Mouse (Mus musculus) central nervous system, embryonic 14 days (tissue): ENCODE data around the gene Chpf. TPM values are rescaled to one million over a fixed set of nuclear protein-coding genes. Genes with fewer than 3 reads are reported as not detected.

Experiments
- polyA plus RNA-seq: library from polyadenylated mRNA; depleted of rRNA; stranded (reverse); fragments of >200 nt; gene quantifications from 2 replicates; pipeline ENCODE4 v1.2.3, GENCODE M21; 2012; rRNA removed

Chpf gene
- polyA plus RNA-seq: 52.0 and 66.5 TPM in 2 replicates

GRCm38 (mm10) chr1:75478916-75479634 is at the start of gene Chpf, which contains the start of gene Tmem198:
Chpf (minus strand) TSS chr1:75479307.
Tmem198 (plus strand) TSS chr1:75479532.

DNA sequence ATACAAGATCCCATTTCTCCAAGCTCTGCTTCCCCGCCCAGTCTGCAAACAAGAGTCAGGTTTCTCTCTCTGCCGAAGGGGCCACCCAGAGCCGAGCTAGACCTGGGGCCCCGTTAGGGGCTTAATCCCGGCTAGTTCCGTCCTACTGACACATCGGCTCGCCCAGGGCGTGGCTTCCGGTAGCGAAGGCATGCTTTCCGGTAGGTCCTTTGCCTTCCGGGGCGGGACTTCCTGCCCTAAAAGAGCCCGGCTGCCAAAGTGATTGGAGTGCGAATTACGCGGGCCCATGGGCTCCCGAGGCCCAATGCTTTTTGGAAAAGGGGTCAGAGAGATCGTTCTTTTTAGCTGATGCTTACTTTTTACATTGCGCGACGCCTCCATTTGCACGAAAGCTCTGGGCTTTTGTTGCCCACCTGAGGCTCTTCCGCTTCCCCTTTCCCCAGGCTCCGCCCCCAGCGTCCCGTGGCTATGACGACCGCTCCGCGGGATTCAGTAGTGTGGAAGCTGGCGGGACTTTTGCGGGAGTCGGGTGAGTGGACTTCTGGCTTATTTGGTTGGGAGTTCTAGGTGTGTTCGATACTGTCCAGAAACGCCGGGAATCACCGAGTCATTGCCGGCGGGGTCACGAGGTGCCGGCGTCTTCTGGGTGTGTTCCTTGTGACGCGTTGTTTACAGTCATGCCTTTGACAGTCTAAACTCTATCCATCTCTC is 42.4 kb upstream of the Chpf start, which contains the start of gene Stk11ip:
Stk11ip (plus strand) TSS at position 209 of the 711 bp plus-strand sequence.

DNA sequence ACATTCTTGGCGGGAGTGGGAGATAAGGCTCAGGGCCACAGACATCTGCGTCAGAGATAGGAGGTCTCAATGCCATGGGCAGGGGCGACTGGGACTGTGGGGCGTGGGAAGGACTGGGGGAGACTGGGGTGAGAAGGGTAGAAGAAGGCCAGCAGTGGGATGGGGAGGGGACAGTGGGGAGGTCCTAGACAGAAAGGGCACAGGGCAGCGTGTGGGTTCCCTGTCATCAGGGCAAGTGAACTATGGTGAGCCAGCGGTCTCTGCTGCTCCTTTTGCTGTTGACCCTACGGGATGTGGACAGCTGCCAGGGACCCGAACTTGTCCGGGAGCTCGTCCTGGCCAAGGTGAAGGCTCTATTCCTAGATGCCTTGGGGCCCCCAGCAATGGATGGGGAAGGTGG is 27.9 kb upstream of the Chpf start, which contains the start of gene Inha:
Inha (plus strand) TSS at position 72 of the 400 bp plus-strand sequence.

DNA sequence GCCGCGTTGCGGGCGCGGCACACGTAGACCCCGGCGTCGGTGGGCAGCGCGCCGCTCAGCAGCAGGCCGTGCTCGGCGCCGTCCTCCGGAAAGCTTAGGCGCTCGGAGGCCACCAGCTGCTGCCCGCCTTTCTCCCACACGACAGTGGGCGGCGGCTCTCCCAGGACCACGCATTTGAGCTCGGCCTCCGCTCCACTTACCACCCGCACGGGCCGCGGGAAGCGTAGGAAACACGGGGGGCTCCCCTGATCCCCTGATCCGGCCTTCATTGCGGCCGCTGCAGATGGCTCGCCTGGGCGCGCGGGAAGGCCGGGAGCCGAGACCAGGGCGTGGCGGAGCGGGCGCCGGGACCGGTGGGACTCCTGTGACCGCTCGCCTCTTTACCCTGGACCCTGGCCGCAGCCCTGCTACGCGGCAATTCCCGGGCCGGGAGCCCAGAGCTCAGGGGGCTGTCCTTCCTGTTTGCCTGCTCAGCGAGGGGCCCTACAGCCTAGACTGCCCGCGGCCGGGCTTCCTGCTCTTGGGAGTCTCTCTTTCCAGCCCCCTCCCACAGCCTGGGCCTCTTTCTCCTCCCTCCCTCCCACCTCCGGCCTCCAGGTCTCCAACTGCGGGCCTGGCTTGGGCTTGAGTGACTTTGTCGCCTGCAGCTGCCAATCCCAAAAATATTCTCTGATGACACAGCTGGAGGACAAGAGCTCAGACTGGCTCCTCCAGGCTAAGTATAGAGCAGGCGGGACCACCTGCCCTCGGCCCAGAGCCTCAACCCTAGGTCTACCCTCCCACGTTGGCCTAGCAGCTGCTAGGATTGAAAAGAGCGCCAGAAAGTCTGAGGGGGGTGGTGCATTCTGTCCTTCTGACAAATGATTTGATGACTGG is 27.1 kb upstream of the Chpf start, which contains the start of gene Obsl1:
Obsl1 (minus strand) TSS at position 497 of the 876 bp plus-strand sequence.

DNA sequence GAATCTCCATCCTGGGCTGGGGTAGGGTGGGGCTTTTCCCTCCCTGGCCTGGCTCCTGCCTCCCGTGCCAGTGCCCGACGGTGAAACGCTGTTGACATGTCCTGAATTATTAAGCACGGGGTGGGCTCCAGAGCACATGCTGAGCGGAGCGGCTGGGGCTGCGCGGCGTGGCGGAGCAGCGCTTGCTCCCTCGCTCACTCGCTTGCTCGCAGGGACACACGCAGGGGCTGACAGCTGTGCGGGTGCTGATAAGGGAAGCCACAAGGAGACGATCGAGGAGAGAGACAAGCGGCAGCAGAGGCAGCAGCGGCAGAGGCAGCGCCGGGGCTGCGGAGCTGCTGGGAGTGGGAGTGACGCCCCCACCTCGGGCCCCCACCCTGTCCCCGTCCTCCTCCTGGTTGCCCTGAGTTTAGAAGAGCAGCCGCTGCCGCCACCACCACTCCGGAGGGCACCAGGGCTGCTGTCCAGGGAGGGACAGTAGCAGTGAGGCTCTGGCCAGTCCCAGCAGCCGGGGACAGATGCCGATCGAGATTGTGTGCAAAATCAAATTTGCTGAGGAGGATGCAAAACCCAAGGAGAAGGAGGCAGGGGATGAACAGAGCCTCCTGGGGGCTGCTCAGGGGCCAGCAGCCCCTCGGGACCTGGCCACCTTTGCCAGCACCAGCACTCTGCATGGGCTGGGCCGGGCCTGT is 28.6 kb downstream of the Chpf start, which contains the start of gene Asic4:
Asic4 (plus strand) TSS at position 123 of the 692 bp plus-strand sequence.

DNA sequence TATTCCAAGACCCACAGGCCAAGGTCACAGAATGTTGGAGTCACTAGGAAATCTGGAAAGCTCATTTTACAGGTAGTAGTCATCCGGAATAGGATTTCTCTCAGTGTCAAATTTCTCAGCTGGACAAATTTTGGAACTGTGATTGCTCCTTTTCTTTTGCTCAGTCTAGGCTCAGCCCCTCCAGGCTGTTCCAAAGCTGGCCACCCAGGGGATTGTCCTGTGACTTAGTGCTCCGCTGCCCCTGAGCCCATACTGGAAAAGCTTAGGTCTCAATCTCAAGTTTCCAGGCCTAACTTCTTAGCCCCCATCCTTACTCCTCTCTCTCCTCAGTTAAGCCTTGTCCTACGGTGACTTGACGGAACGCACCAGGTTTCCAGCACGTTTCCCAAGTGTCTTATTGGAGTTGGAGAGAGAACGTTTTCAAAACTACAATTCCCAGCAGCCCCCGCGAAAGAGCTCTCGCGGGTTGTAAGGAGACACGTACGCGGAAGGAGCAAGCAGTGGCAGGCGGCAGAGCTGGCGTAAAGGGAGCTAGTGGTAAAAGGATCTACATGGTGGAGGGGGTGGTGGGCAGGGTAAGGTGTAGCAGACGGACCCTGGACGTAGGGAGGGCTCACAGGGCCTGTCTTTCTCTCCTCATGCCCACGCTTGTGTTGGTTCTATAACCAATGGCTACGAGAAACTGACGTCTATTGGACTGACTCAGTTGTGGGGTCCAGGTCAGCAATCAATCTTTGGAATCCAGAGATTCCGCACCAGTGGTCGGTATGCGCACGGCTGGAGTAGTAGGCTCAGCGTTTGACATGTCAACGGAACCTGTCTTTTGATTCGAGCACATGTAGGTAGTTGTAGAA is 43.4 kb downstream of the Chpf start, which contains the start of gene Gmppa:
Gmppa (plus strand) TSS at position 456 of the 854 bp plus-strand sequence.

Other genes with a start within 250 kb of the Chpf start
- gene A630095N17Rik, start 247.2 kb downstream of the Chpf start, polyA plus RNA-seq: not detected in 2 replicates
- gene Dnajb2, start 242.9 kb downstream of the Chpf start, polyA plus RNA-seq: 49.5 and 53.3 TPM in 2 replicates
- gene Ptprn, start 214.8 kb downstream of the Chpf start, polyA plus RNA-seq: 36.6 and 47.6 TPM in 2 replicates
- 58.6 and 67.6 TPM in 2 replicates for gene Resp18, start 200.9 kb downstream of the Chpf start, polyA plus RNA-seq
- gene Dnpep, start 161.3 kb downstream of the Chpf start, polyA plus RNA-seq: 146 and 166 TPM in 2 replicates
- gene Des, start 119.0 kb downstream of the Chpf start, polyA plus RNA-seq: 0.93 and 10.1 TPM in 2 replicates
- 41.4 and 54.7 TPM in 2 replicates for gene Speg, start 104.0 kb downstream of the Chpf start, polyA plus RNA-seq
- 101 and 108 TPM in 2 replicates for gene Gmppa, start 43.4 kb downstream of the Chpf start, polyA plus RNA-seq
- 22.4 and 30.0 TPM in 2 replicates for gene Asic4, start 28.9 kb downstream of the Chpf start, polyA plus RNA-seq
- 34.7 and 39.6 TPM in 2 replicates for gene Tmem198, start 225 bp upstream of the Chpf start, polyA plus RNA-seq
- 53.1 and 100 TPM in 2 replicates for gene Obsl1, start 27.1 kb upstream of the Chpf start, polyA plus RNA-seq
- gene Inha, start 27.8 kb upstream of the Chpf start, polyA plus RNA-seq: 54.6 and 59.8 TPM in 2 replicates
- gene Stk11ip, start 42.2 kb upstream of the Chpf start, polyA plus RNA-seq: 34.9 and 35.1 TPM in 2 replicates
- 52.2 and 67.1 TPM in 2 replicates for gene Slc4a3, start 67.0 kb upstream of the Chpf start, polyA plus RNA-seq